29 mouse cellular contexts compared by ENCODE assay signal in the genomic region with DNA sequence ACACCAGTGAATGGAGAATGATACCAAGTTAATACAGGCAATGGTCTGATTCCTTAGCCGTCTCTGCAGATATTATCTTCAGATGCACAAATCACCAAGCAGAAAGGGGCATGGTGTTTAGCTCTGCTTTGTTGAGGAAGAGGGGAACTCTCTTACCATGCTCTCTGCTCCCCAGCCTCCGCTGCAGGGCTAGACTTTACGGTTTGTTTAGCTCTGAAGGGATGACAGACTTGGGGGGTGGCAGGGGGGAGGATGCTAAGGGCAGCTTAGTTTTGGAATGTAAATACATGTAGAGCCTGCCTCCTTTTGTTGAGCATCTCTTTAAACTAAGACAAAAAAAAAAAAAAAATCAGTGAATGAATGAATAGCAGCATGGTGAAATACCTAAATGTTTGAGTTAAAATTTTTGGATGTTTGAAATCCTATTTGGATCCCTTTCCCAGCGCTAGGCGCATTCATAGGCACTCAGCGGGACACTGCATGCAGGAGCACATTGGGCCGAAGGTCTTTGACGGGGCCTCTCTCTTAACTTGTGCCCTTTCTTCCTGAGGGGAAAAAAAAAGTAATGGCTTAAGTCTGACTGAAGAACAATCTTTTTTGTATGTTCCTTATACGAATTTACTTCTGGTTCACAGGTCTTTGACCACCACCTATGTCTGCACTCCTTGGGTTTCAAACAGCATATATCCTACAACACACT.
A peak's percentile ranks its signal among the peaks of the same experiment; 100 is the strongest.
DNase-seq lines count a peak whose midpoint lies in the region; ATAC-seq lines count a peak whose summit lies in the region.
"Had no signal": no experiment of that assay in that cellular context is flagged by ENCODE, and none has a peak within 500 bp of the region (broad histone marks: within the 10 kb centered on the region; RNA-seq: fewer than 3 reads in every experiment).

No protein-coding gene starts in this region.

- no peak overlapping the region for H3K9ac ChIP-seq in midbrain, embryonic 15.5 days
- H3K9ac ChIP-seq: embryonic facial prominence, embryonic 13.5 days; heart, embryonic 12.5 days; heart, embryonic 15.5 days; hindbrain, embryonic 13.5 days had no signal

- 4% methylated on average over 9 of the region's 9 CpGs for WGBS in midbrain, embryonic 10.5 days
- WGBS in midbrain, embryonic 15.5 days, result 11% methylated on average over 9 of the region's 9 CpGs

- H3K36me3 ChIP-seq in midbrain, embryonic 10.5 days, result no peaks in the 10 kb centered on the region
- no peaks in the 10 kb centered on the region for H3K36me3 ChIP-seq in midbrain, embryonic 15.5 days (replicated peaks)
- H3K36me3 ChIP-seq: embryonic facial prominence, embryonic 10.5 days; embryonic facial prominence, embryonic 13.5 days; heart, embryonic 12.5 days; heart, embryonic 15.5 days; hindbrain, embryonic 13.5 days had no signal

- H3K9me3 ChIP-seq in midbrain, embryonic 10.5 days (replicated peaks), result no peaks in the 10 kb centered on the region
- no peaks in the 10 kb centered on the region for H3K9me3 ChIP-seq in midbrain, embryonic 15.5 days
- H3K9me3 ChIP-seq: embryonic facial prominence, embryonic 10.5 days; embryonic facial prominence, embryonic 13.5 days; heart, embryonic 12.5 days; heart, embryonic 15.5 days; hindbrain, embryonic 13.5 days had no signal

- peak overlapping the region; percentile 69 for H3K27ac ChIP-seq in midbrain, embryonic 10.5 days (replicated peaks)
- no peak overlapping the region for H3K27ac ChIP-seq in midbrain, embryonic 15.5 days
- H3K27ac ChIP-seq: embryonic facial prominence, embryonic 10.5 days; embryonic facial prominence, embryonic 13.5 days; heart, embryonic 15.5 days; hindbrain, embryonic 13.5 days; hindbrain, postnatal 0 days had no signal

- H3K4me1 ChIP-seq in midbrain, embryonic 10.5 days, result peaks cover 78% of the 10 kb centered on the region
- 0 out of 2 replicates have a peak, but pooled peaks cover 3% of the 10 kb centered on the region for H3K4me1 ChIP-seq in midbrain, embryonic 15.5 days
- H3K4me1 ChIP-seq: embryonic facial prominence, embryonic 13.5 days; heart, embryonic 15.5 days had no signal

- peak; percentile 80 for DNase-seq in heart, adult 11 months
- no peak for DNase-seq in heart, adult 9 months (ENCODE audit: low spot score in 2 of 2)
- peak; percentile 58 for DNase-seq in midbrain, embryonic 10.5 days (ENCODE audit: low spot score)
- DNase-seq in embryo, embryonic 10 days (ENCODE audit: low spot score), result peak; percentile 38
- DNase-seq in embryo, embryonic 10.5 days (ENCODE audit: low spot score), result peak; percentile 57
- DNase-seq in right cerebral cortex, postnatal 25 days, result no peak
- no peak for DNase-seq in kidney, adult 11 months
- DNase-seq: adrenal gland, adult 2 months; adrenal gland, postnatal 14 days; cerebellum, adult 11 months; cerebellum, adult 2 months; cerebellum, adult 9-11 months; cerebellum, postnatal 25 days; gastrocnemius, postnatal 10 days; gastrocnemius, postnatal 36 days; heart, postnatal 10 days; heart, postnatal 36 days had no signal

- no peak overlapping the region for H3K4me2 ChIP-seq in midbrain, embryonic 15.5 days
- H3K4me2 ChIP-seq: embryonic facial prominence, embryonic 13.5 days; heart, embryonic 12.5 days; heart, embryonic 15.5 days; hindbrain, embryonic 13.5 days had no signal

- peak overlapping the region; percentile 20; the same call in 1 of the 2 replicates for H3K4me3 ChIP-seq in midbrain, embryonic 10.5 days
- no peak overlapping the region for H3K4me3 ChIP-seq in midbrain, embryonic 15.5 days
- H3K4me3 ChIP-seq: embryonic facial prominence, embryonic 10.5 days; embryonic facial prominence, embryonic 13.5 days; erythroblast, embryonic 14.5 days; heart, embryonic 12.5 days; heart, embryonic 15.5 days; hindbrain, embryonic 13.5 days had no signal

- H3K27me3 ChIP-seq in midbrain, embryonic 10.5 days (ENCODE audit: low read depth, poor library complexity, severe bottlenecking), result no peaks in the 10 kb centered on the region; the same call in 1 of the 2 replicates
- H3K27me3 ChIP-seq in midbrain, embryonic 15.5 days (replicated peaks), result no peaks in the 10 kb centered on the region
- H3K27me3 ChIP-seq: embryonic facial prominence, embryonic 13.5 days; heart, embryonic 12.5 days; heart, embryonic 15.5 days had no signal

- ATAC-seq in midbrain, embryonic 15.5 days (replicated peaks), result no peak
- ATAC-seq: CD4-positive, CD25-positive, alpha-beta regulatory T cell, adult 4 months; forebrain, embryonic 16.5 days; hindbrain, postnatal 0 days; inflammation-experienced regulatory T-cells, adult 6 months; intestine, embryonic 16.5 days had no signal

Comparison
In these comparisons a context has a peak if more than half of its experiments do, and no peak if none do; other contexts are left out.
1. DNase-seq: peak in heart, adult 11 months (single experiment), midbrain, embryonic 10.5 days (single experiment), embryo, embryonic 10 days (single experiment) and embryo, embryonic 10.5 days (single experiment); none in heart, adult 9 months (0 of 2), right cerebral cortex, postnatal 25 days (single experiment) and kidney, adult 11 months (single experiment).